Mouse (Mus musculus) embryonic facial prominence, embryonic 14.5 days (tissue): ENCODE data around the gene Capn8. TPM values are rescaled to one million over a fixed set of nuclear protein-coding genes. Genes with fewer than 3 reads are reported as not detected.

ENCODE experiments used
- ATAC-seq: fragments of 200-750 bp; cut with Nextera tagmentation; 2 replicates; pipeline ENCODE4 v1.8.0; 2017; ENCODE audit warnings: low read depth, moderate number of reproducible peaks, moderate TSS enrichment
- DNase-seq: peaks from one replicate; pipeline ENCODE4 v3.0.0-alpha.2; 2015; ENCODE audit warnings: low spot score
- H3K27ac ChIP-seq: fragments of 300-500 bp; sonication (generic); replicated peaks from 2 replicates; pipeline ENCODE4 v1.5.1; 2014; ENCODE audit warnings: low read depth, mild to moderate bottlenecking, low read length, moderate library complexity
- H3K27me3 ChIP-seq: fragments of 300-500 bp; sonication (generic); replicated peaks from 2 replicates; pipeline ENCODE4 v1.6.1; 2014; ENCODE audit warnings: low read length; ENCODE audit not compliant: control insufficient read depth, insufficient read depth
- H3K36me3 ChIP-seq: fragments of 300-500 bp; sonication (generic); 2 replicates; pipeline ENCODE4 v1.6.1; 2014; ENCODE audit warnings: low read length, mixed read lengths; ENCODE audit not compliant: control insufficient read depth, insufficient read depth
- H3K4me1 ChIP-seq: fragments of 300-500 bp; sonication (generic); 2 replicates; pipeline ENCODE4 v1.6.1; 2014; ENCODE audit warnings: antibody characterized with exemption, low read length; ENCODE audit not compliant: control insufficient read depth, insufficient read depth
- H3K4me2 ChIP-seq: fragments of 300-500 bp; sonication (generic); 2 replicates; pipeline ENCODE4 v1.6.1; 2014; ENCODE audit warnings: low read depth, mild to moderate bottlenecking, low read length, moderate library complexity, mixed read lengths
- H3K4me3 ChIP-seq: fragments of 300-500 bp; sonication (generic); 2 replicates; pipeline ENCODE4 v1.5.1; 2014; ENCODE audit warnings: low read depth, mild to moderate bottlenecking, low read length
- H3K9ac ChIP-seq: fragments of 300-500 bp; sonication (generic); 2 replicates; pipeline ENCODE4 v1.6.1; 2014; ENCODE audit warnings: low read depth, mild to moderate bottlenecking, low read length, moderate library complexity, mixed read lengths
- H3K9me3 ChIP-seq: fragments of 300-500 bp; sonication (generic); 2 replicates; pipeline ENCODE4 v1.6.1; 2016; ENCODE audit warnings: low read length; ENCODE audit not compliant: control insufficient read depth
- WGBS: fragments of 180-500 bp; shearing (Covaris S2); extraction: QIAGEN DNeasy Blood & Tissue Kit; methylation state at CpG from one replicate; pipeline ENCODE4 v1.1.7; 2014; 5-methylcytosine and 5-hydroxymethylcytosine counted together
- polyA plus RNA-seq: library from polyadenylated mRNA; unstranded; fragments of >200 nt; fragmentation: Nextera tagmentation; extraction: Ambion mirVana; gene quantifications from 2 replicates; pipeline ENCODE4 v1.2.1, GENCODE M21; 2014

Gene Capn8
- polyA plus RNA-seq, 1 experiment from 2014 or later: 0.07 TPM

- Histone ChIP-seq H3K27ac (no peak overlapping the region), H3K4me2 (no peak overlapping the region), H3K4me3 (no peak overlapping the region), H3K36me3 (no peaks in the 10 kb centered on the region), H3K9me3 (no peaks in the 10 kb centered on the region), H3K4me1 (peaks cover 5% of the 10 kb centered on the region; the same call in 1 of the 2 replicates), H3K27me3 (no peaks in the 10 kb centered on the region), H3K9ac (no peak overlapping the region)
- no peak for DNase-seq
- 87% methylated on average over 6 of the region's 6 CpGs for WGBS
- ATAC-seq: no peak
Measured at GRCm38 (mm10) chr1:182584169-182584568, 19.4 kb downstream of the Capn8 start.

- Histone ChIP-seq H3K4me1 (peaks cover 5% of the 10 kb centered on the region; the same call in 1 of the 2 replicates), H3K9me3 (no peaks in the 10 kb centered on the region), H3K36me3 (no peaks in the 10 kb centered on the region), H3K27ac (no peak overlapping the region), H3K4me3 (peak overlapping the region; percentile 18), H3K27me3 (no peaks in the 10 kb centered on the region), H3K9ac (no peak overlapping the region), H3K4me2 (peak overlapping the region; percentile 46)
- DNase-seq (no peak), ATAC-seq (peak; percentile 72)
- 17% methylated on average over 16 of the region's 16 CpGs for WGBS
Measured at GRCm38 (mm10) chr1:182585162-182585840, 20.5 kb downstream of the Capn8 start.

DNA sequence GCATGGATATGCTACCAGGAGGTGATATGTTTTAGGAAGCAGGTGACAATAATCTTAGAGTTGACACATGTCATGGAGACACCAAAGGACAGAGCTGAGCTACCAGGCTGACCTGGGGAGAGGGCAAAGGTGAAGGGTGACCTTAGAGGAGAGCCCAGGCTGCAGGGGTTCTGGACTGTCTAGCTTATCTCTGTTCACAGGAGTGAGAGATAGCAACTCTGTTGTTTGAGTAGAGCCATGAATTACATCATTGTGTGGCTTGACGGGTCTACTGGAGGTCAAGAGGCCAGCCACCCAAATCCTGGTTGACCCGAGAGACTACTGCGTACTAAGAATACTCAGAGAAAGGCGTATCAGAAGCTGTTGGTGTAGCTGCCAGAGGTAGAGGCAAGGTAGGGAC lies 22.9 kb downstream of the Capn8 start:
- Histone ChIP-seq H3K9me3 (no peaks in the 10 kb centered on the region), H3K4me2 (no peak overlapping the region)
- DNase-seq: no peak

DNA sequence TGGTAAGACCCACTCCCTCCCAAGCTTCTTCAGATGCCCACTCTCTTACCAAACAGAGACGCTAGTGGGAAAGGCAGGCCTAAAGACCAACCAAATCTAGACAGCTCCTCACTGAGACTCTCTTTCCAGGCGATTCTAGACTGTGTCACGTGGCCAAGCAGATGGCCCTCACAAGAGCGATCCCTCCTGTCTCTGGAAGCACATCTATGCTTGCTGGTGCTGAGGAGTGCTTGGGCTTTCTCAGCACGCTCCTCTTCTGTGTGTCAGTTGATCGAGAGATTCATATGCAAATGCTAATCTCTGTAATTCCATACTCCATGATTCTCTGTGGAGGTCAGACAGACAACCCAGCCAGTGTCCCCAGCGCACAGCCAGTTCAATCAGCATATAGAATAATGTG lies 26.7 kb downstream of the Capn8 start:
- Histone ChIP-seq H3K36me3 (no peaks in the 10 kb centered on the region), H3K4me1 (no peaks in the 10 kb centered on the region), H3K27me3 (no peaks in the 10 kb centered on the region), H3K9me3 (no peaks in the 10 kb centered on the region), H3K27ac (no peak overlapping the region), H3K4me3 (no peak overlapping the region), H3K4me2 (no peak overlapping the region), H3K9ac (no peak overlapping the region)
- WGBS: 74% methylated on average over 7 of the region's 7 CpGs
- DNase-seq: no peak
- no peak for ATAC-seq

More for the DNA sequence above, 22.9 kb downstream of the Capn8 start:
- Histone ChIP-seq H3K4me3 (no peak overlapping the region), H3K36me3 (no peaks in the 10 kb centered on the region), H3K27ac (no peak overlapping the region), H3K27me3 (no peaks in the 10 kb centered on the region), H3K9ac (no peak overlapping the region), H3K4me1 (peaks cover 5% of the 10 kb centered on the region; the same call in 1 of the 2 replicates)
- no peak for ATAC-seq
- 48% methylated on average over 4 of the region's 4 CpGs for WGBS

- WGBS: 42% methylated on average over 4 of the region's 4 CpGs
- DNase-seq (no peak), ATAC-seq (no peak)
- H3K9ac ChIP-seq: no peak overlapping the region
- no peaks in the 10 kb centered on the region for H3K9me3 ChIP-seq
- H3K4me2 ChIP-seq: no peak overlapping the region
- H3K27ac ChIP-seq: no peak overlapping the region
- no peaks in the 10 kb centered on the region for H3K36me3 ChIP-seq
- H3K27me3 ChIP-seq: no peaks in the 10 kb centered on the region
- H3K4me3 ChIP-seq: no peak overlapping the region
- H3K4me1 ChIP-seq: no peaks in the 10 kb centered on the region
Measured at GRCm38 (mm10) chr1:182592436-182592835, 27.6 kb downstream of the Capn8 start.

DNA sequence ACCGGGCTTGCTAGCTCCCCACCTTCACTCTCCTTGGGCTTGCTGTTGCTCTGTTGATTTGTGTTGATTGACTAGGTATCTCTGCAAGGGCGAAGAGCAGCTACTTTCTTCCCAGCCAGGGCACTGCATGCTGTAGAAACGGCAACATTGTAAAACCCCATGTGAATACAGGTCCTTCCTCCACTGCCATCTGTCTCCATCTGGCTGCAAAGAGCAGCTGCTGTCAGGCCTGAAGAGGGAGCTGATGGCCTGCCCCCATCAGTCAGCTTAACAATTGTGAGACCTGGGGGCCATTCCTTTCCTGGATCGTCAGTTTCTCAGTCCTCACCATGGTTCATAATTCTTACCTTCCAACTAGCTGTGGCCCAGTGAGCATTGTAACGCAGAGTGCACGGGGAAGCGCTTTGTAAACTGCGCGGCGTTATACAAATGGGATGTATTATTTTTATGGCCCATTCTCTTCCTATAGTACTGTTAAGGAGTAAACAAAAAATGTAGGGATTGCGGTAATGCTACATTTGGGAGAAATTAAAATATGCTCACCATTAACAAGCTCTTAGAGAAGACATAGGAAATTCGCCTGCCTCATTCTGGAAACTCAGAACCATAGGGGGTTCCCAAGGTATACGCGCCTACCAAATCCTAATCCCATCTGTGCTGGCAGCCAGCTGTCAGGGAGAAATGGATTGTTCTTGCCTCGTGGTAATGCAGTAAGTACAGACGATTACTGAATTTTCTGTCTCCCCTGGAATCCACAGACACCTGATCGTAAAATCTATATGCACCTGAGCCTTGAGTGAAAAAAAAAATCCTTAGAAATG lies 40.7 kb downstream of the Capn8 start:
- DNase-seq: peak; percentile 35

DNA sequence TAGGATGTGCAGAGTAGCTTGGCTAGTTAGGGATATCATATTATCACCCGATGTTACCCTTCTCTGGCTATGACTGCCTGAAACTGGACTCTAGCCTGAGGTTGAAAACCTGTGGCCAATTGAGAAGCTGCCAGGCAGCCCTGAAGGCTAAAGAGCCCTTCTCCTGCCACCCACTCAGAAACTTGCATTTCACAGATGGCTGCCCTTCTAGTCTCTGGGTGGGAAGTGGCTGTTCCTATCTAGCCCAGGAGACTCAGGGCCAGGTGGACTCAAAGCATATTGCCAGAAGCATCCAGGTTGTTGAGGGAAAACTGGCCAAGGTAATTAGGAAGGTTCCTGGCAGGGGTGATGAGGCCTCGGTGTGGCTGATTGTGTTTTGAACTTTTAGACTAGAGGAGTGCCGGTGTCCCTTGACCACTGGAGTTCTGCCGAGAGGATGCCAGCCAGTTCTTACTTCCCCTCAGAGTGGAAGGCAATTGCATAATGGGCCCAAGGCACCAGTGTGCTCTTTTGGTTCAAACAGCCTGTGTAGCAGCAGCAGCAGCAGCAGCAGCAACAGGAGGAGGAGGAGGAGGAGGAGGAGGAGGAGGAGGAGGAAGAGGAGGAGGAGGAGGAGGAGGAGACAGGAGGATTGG lies 45.0 kb downstream of the Capn8 start:
- H3K4me2 ChIP-seq: no peak overlapping the region
- no peak for ATAC-seq
- H3K4me3 ChIP-seq: no peak overlapping the region
- DNase-seq: no peak
- no peak overlapping the region for H3K9ac ChIP-seq
- no peaks in the 10 kb centered on the region for H3K27me3 ChIP-seq
- H3K27ac ChIP-seq: no peak overlapping the region
- no peaks in the 10 kb centered on the region for H3K9me3 ChIP-seq
- WGBS: 60% methylated on average over 4 of the region's 4 CpGs
- H3K36me3 ChIP-seq: no peaks in the 10 kb centered on the region
- H3K4me1 ChIP-seq: no peaks in the 10 kb centered on the region

More for the DNA sequence above, 40.7 kb downstream of the Capn8 start:
- no peaks in the 10 kb centered on the region for H3K9me3 ChIP-seq
- no peak overlapping the region for H3K4me3 ChIP-seq
- no peak overlapping the region for H3K27ac ChIP-seq
- no peaks in the 10 kb centered on the region for H3K36me3 ChIP-seq
- H3K9ac ChIP-seq: no peak overlapping the region
- WGBS: 74% methylated on average over 17 of the region's 17 CpGs
- peak; percentile 41; the same call in 1 of the 2 replicates for ATAC-seq
- no peaks in the 10 kb centered on the region for H3K4me1 ChIP-seq
- no peak overlapping the region for H3K4me2 ChIP-seq
- no peaks in the 10 kb centered on the region for H3K27me3 ChIP-seq

GRCm38 (mm10) chr1:182615465-182615864 lies 50.7 kb downstream of the Capn8 start:
- WGBS: 20% methylated on average over 1 of the region's 1 CpGs
- H3K9me3 ChIP-seq: no peaks in the 10 kb centered on the region
- H3K27me3 ChIP-seq: no peaks in the 10 kb centered on the region
- H3K9ac ChIP-seq: no peak overlapping the region
- DNase-seq: no peak
- H3K4me3 ChIP-seq: no peak overlapping the region
- no peak for ATAC-seq
- no peaks in the 10 kb centered on the region for H3K36me3 ChIP-seq
- H3K4me2 ChIP-seq: no peak overlapping the region
- H3K4me1 ChIP-seq: no peaks in the 10 kb centered on the region
- H3K27ac ChIP-seq: no peak overlapping the region
